12 mouse cellular contexts compared by ENCODE assay signal in the genomic region with DNA sequence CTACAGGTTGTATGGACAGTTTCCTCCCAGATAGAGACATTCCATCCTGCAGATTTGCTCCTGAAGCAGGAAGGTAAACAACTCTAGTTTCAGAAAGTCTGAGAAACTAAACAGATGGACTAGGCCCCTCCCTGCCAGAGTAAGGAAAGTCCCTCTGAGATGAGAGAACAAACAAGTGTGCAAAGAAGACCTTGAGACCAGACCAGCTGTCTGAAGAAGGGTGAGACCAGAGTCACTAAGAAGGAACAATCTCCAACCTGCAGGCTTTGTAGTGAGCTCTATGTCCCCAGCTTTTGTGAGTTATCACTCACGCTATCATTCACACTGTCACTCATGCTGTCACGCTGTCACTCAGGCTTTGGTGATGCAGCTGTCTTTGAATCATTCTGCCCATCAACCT. TPM values are rescaled to one million over a fixed set of nuclear protein-coding genes. Genes with fewer than 3 reads are reported as not detected.
"Had no signal": no experiment of that assay in that cellular context is flagged by ENCODE, and none has a peak within 500 bp of the region (broad histone marks: within the 10 kb centered on the region; RNA-seq: fewer than 3 reads in every experiment).

No protein-coding gene starts in this region.

- H3K36me3 ChIP-seq: intestine, embryonic 15.5 days; kidney, embryonic 15.5 days; liver, embryonic 15.5 days; midbrain, embryonic 13.5 days had no signal

- H3K9me3 ChIP-seq: intestine, embryonic 15.5 days; kidney, embryonic 15.5 days; limb, embryonic 10.5 days; liver, embryonic 15.5 days; midbrain, embryonic 13.5 days had no signal

- H3K9ac ChIP-seq: intestine, embryonic 15.5 days; kidney, embryonic 15.5 days; liver, embryonic 15.5 days; midbrain, embryonic 13.5 days had no signal

- H3K4me3 ChIP-seq: intestine, embryonic 15.5 days; kidney, embryonic 15.5 days; left cerebral cortex, adult 2 months; limb, embryonic 10.5 days; liver, embryonic 15.5 days; midbrain, embryonic 13.5 days had no signal

- H3K27ac ChIP-seq: intestine, embryonic 15.5 days; kidney, embryonic 15.5 days; left cerebral cortex, adult 2 months; limb, embryonic 10.5 days; liver, embryonic 15.5 days; midbrain, embryonic 13.5 days had no signal

- DNase-seq: kidney, adult 18-20 months; kidney, postnatal 14 days; lung, adult 2 months; lung, postnatal 36 days had no signal

- H3K27me3 ChIP-seq: intestine, embryonic 15.5 days; kidney, embryonic 15.5 days; liver, embryonic 15.5 days; midbrain, embryonic 13.5 days had no signal

- H3K4me2 ChIP-seq: intestine, embryonic 15.5 days; kidney, embryonic 15.5 days; liver, embryonic 11.5 days; liver, embryonic 15.5 days; midbrain, embryonic 13.5 days had no signal

RNA-seq across cellular contexts. Expression of gene Ushbp1, which starts 3.9 kb away (rescaled TPM):
- total RNA-seq: megakaryocyte progenitor cell, adult 5-6 weeks had no signal
